Mouse (Mus musculus) ES-Bruce4 (cell line): ENCODE data around the gene Klhdc2. TPM values are rescaled to one million over a fixed set of nuclear protein-coding genes. Genes with fewer than 3 reads are reported as not detected.

Experiments used
- H3K27ac ChIP-seq: 2 replicates; pipeline ENCODE4 v1.5.1; 2012; ENCODE audit warnings: low read length, inconsistent platforms; ENCODE audit not compliant: insufficient read depth
- H3K27me3 ChIP-seq: 2 replicates; pipeline ENCODE4 v1.6.1; 2012; ENCODE audit warnings: mild to moderate bottlenecking, low read length, inconsistent platforms; ENCODE audit not compliant: control insufficient read depth, poor library complexity, insufficient read depth, severe bottlenecking
- H3K36me3 ChIP-seq: 2 replicates; pipeline ENCODE4 v1.6.1; 2012; ENCODE audit warnings: inconsistent platforms, mild to moderate bottlenecking, low read length, moderate library complexity; ENCODE audit not compliant: control insufficient read depth, poor library complexity, insufficient read depth, severe bottlenecking
- H3K4me1 ChIP-seq: one replicate; pipeline ENCODE4 v1.8.1; 2011; ENCODE audit warnings: low read length; ENCODE audit not compliant: control insufficient read depth, insufficient read depth
- H3K4me3 ChIP-seq: 2 replicates; pipeline ENCODE4 v1.5.1; 2011; ENCODE audit warnings: low read depth, mild to moderate bottlenecking, low read length
- H3K9ac ChIP-seq: 2 replicates; pipeline ENCODE4 v1.6.1; 2012; ENCODE audit warnings: low read depth, mild to moderate bottlenecking, inconsistent platforms; ENCODE audit not compliant: poor library complexity, severe bottlenecking
- H3K9me3 ChIP-seq: replicated peaks from 2 replicates; pipeline ENCODE4 v1.6.1; 2012; ENCODE audit warnings: mild to moderate bottlenecking, low read length, inconsistent platforms; ENCODE audit not compliant: control insufficient read depth, poor library complexity, insufficient read depth, severe bottlenecking
- CTCF ChIP-seq: IDR thresholded peaks from one replicate; pipeline ENCODE4 v1.8.1; 2011; ENCODE audit warnings: low read depth, low read length
- EP300 ChIP-seq: IDR thresholded peaks from 2 replicates; pipeline ENCODE4 v1.6.1; 2011; ENCODE audit warnings: low read depth, low read length; ENCODE audit not compliant: insufficient read depth
- POLR2A ChIP-seq: IDR thresholded peaks from one replicate; pipeline ENCODE4 v1.8.1; 2011; ENCODE audit warnings: low read length; ENCODE audit not compliant: insufficient read depth
- polyA plus RNA-seq: library from polyadenylated mRNA; stranded (reverse); fragments of >200 nt; gene quantifications from 2 replicates; pipeline ENCODE4 v1.2.4, GENCODE M21; 2011; ENCODE audit warnings: low read depth; ENCODE audit not compliant: missing spikeins, insufficient read depth, insufficient read length

Klhdc2 gene
- polyA plus RNA-seq, 1 experiment, result 68.2 TPM

DNA sequence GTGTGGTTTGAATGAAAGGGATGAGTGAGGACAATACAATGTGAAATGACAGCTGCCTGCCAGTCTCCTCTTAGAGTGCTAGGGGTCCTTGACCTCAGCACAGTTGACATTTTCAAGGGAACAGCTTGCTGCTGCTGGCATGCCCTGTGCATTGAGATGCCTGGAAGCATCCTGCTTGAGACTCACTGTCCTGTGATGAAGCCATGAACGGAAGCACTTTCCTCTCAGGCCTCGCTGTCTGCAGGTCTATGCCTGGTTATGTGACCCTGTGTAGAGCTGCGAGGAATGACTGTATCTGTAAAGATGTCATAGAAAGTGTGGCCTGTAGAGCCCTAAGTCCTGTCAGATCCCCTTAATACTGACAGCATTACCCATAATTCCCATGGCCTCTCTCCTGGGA is 31.4 kb upstream of the Klhdc2 start:
- Histone ChIP-seq H3K9me3 (no peaks in the 10 kb centered on the region), H3K27me3 (no peaks in the 10 kb centered on the region), H3K4me3 (no peak overlapping the region), H3K9ac (no peak overlapping the region), H3K27ac (no peak overlapping the region), H3K4me1 (no peaks in the 10 kb centered on the region), H3K36me3 (no peaks in the 10 kb centered on the region)
- TF ChIP-seq EP300 (no peak), CTCF (no peak), POLR2A (no peak)

DNA sequence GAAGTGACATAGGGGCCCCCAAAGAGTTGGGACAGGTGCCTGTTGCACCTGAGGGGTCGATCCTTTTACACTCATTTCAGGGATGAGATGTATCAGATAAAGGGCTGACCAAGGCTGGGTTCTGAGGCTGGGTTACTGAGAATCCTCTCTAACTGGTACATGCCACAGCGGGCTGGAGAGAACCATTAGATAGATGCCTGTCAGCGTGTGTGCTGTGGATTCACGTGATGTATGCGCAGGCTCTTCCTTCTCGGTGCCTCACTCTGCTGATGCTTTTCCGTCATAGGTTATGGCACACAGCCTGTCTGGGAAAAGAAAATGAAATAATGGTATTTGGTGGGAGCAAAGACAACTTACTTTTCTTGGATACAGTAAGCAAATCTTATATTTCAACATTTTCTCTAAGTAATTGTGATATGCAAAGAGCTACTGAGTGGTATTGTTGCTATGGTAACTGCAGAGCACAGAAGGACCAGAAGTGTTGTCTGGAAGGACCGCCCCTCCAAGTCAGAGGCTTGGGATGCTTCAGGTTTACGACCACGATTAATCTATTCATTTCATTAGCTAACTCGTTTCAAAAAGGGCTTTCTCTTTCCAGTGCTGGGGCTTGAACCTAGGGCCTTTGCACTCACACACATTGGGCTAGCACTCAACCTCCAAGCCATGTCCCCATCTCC is 28.4 kb upstream of the Klhdc2 start:
- Histone ChIP-seq H3K4me1 (no peaks in the 10 kb centered on the region), H3K9me3 (no peaks in the 10 kb centered on the region), H3K9ac (no peak overlapping the region), H3K27me3 (no peaks in the 10 kb centered on the region), H3K4me3 (no peak overlapping the region), H3K36me3 (no peaks in the 10 kb centered on the region), H3K27ac (no peak overlapping the region)
- TF ChIP-seq CTCF (no peak), EP300 (no peak), POLR2A (no peak)

DNA sequence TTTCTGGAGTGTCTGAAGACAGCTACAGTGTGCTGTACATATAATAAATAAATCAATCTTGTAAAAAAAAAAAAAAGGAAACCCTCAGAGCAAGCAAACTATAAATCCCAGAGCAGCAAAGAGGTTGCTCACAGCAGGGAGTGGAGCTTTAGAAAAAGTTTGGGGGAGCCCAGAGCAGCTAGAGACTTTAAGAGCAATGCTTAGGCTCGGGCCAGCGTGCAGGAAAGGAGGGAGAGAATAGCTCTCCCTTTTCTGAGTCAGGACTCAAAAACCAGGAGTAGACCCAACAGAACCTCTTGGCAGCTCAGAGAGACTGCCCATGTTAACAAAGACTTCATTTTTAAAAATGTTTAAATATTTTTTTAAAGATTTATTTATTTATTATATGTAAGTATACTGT is 27.5 kb upstream of the Klhdc2 start:
- no peak for TF ChIP-seq POLR2A
- TF ChIP-seq CTCF, result no peak
- no peak for TF ChIP-seq EP300
- H3K9me3 ChIP-seq, result no peaks in the 10 kb centered on the region

DNA sequence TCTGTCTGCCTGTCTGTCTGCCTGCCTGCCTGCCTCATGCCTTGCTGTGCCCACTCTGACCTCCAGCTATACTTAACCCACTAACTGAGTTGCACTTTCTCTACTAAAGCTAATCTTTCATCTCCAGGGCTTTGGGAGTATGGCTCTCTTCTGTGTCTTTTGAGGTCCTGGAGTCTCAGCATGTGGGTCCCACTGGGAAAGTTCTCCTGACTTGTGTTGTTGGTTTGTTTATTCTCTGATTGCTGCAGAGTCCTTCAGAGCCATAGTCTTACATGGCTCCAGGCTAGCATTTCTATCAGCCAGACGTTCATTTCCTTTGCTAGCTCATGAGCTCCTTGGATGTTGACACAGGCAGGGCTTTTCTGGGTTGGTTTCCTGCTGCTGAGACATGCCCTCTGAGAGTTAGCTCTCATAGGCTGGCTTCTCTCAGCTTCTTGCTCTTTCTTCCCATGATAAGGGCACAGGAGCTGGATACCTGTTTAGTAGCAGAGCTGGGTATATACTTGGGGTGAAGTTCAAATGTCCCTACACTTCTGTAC is 16.5 kb upstream of the Klhdc2 start:
- TF ChIP-seq POLR2A (no peak), EP300 (no peak), CTCF (no peak)
- H3K36me3 ChIP-seq, result no peaks in the 10 kb centered on the region
- H3K27ac ChIP-seq, result no peak overlapping the region
- no peaks in the 10 kb centered on the region for H3K9me3 ChIP-seq
- no peaks in the 10 kb centered on the region for H3K4me1 ChIP-seq
- H3K9ac ChIP-seq, result no peak overlapping the region
- no peak overlapping the region for H3K4me3 ChIP-seq
- no peaks in the 10 kb centered on the region for H3K27me3 ChIP-seq

More for the DNA sequence above, 27.5 kb upstream of the Klhdc2 start:
- H3K9ac ChIP-seq, result no peak overlapping the region
- no peaks in the 10 kb centered on the region for H3K27me3 ChIP-seq
- H3K4me1 ChIP-seq, result no peaks in the 10 kb centered on the region
- no peak overlapping the region for H3K27ac ChIP-seq
- H3K4me3 ChIP-seq, result no peak overlapping the region
- H3K36me3 ChIP-seq, result no peaks in the 10 kb centered on the region

DNA sequence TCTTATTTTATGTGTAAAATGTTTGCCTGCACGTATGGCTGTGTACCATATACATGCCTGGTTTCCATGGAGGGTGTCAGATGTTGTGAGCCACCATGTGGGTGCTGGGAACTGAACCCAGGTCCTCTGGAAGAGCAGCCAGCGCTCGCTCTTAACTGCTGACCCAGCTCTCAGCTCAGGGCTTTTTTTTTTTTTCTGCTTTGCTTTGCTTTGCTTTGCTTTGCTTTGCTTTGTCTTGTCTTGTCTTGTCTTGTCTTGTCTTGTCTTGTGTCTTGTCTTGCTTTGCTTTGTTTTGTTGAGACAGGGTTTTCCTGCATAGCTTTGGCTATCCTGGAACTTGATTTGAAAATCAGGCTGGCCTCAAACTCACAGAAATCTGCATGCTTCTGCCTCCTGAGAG is 15.6 kb upstream of the Klhdc2 start:
- Histone ChIP-seq H3K9me3 (no peaks in the 10 kb centered on the region), H3K4me3 (no peak overlapping the region), H3K4me1 (no peaks in the 10 kb centered on the region), H3K27ac (no peak overlapping the region), H3K9ac (no peak overlapping the region), H3K36me3 (no peaks in the 10 kb centered on the region), H3K27me3 (no peaks in the 10 kb centered on the region)
- TF ChIP-seq POLR2A (no peak), CTCF (no peak), EP300 (no peak)

DNA sequence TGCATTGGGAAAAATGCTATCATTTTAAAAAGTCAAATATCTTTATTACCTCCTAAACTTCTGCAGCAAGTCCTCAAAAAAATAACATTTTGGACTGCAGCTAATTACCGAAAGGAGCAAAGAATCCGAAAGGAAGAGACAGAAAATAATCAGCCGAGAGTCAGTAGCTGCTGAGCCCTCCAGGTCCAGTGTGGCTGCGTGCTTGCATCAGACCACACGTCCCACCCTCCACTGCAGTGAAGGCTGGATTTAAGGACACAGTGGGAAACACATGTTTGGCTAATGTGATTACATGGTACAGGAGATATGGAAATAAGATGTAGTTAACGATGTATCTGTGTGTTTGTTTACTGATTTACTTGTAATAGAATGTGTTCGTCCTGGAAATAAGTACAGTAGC is 13.3 kb upstream of the Klhdc2 start:
- no peaks in the 10 kb centered on the region for H3K4me1 ChIP-seq

More for the DNA sequence above, 13.3 kb upstream of the Klhdc2 start:
- TF ChIP-seq CTCF (no peak), POLR2A (no peak), EP300 (no peak)
- Histone ChIP-seq H3K9ac (no peak overlapping the region), H3K9me3 (no peaks in the 10 kb centered on the region), H3K27ac (no peak overlapping the region), H3K27me3 (no peaks in the 10 kb centered on the region), H3K36me3 (no peaks in the 10 kb centered on the region), H3K4me3 (no peak overlapping the region)
